Mouse (Mus musculus) liver, adult 2 months (tissue): ENCODE data around the gene Kcnc4.

ENCODE experiments used
- CTCF ChIP-seq: fragments of 200-500 bp; IDR thresholded peaks from 2 replicates; pipeline ENCODE4 v1.5.1; 2011; ENCODE audit warnings: low read depth, low read length, control low read depth
- POLR2A ChIP-seq: fragments of 200-500 bp; IDR thresholded peaks from 2 replicates; pipeline ENCODE4 v1.6.1; 2011; ENCODE audit warnings: low read length, control low read depth; ENCODE audit not compliant: insufficient read depth; ENCODE audit errors: extremely low read depth

- TF ChIP-seq CTCF: no peak
- TF ChIP-seq POLR2A: no peak
Observed at GRCm38 (mm10) chr3:107488637-107489036, 29.3 kb upstream of the Kcnc4 start.
